Mouse (Mus musculus): Measurements from ENCODE around the gene Vmn1r5. TPM values are rescaled to one million over a fixed set of nuclear protein-coding genes. Genes with fewer than 3 reads are reported as not detected.

The Vmn1r5 gene
- polyA plus RNA-seq, 1 experiment = not detected

DNA sequence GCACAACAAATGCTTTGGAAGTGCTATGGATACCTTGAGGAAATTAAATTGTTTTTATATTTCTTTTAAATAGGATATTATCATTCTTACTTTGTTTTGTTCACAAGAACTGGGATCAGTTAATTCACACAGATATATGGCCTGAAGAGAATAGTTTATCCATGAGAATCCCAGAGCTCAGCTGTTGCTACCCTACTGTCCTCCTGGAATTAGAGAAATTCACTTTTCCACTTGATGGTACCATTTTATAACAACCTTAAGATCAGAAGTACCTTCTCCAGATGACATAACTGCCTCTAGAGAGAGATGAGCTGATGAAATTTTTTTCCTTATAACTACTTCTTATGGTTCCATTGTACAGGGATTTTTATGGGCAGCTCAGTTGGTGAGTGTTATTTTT, 61.9 kb downstream of the Vmn1r5 start, which contains the start of gene Vmn1r8:
Gene Vmn1r8 (plus strand): TSS at position 301 of the 400 bp plus-strand sequence.
- H3K4me3 ChIP-seq (ENCODE audit: insufficient read depth, low read length) = no peak within 1 kb of the TSS
- H3K4me1 ChIP-seq (ENCODE audit: control insufficient read depth, insufficient read depth, low read length) = no peaks in the 10 kb centered on the region
- TF ChIP-seq POLR2A (IDR thresholded peaks at IDR 0.05; ENCODE audit: borderline replicate concordance, low read depth, low read length) = no peak
- no peak for TF ChIP-seq CTCF (IDR thresholded peaks at IDR 0.05; ENCODE audit: low read depth, low read length)
- H3K27ac ChIP-seq (ENCODE audit: insufficient read depth, low read depth, low read length) = no peak within 1 kb of the TSS

DNA sequence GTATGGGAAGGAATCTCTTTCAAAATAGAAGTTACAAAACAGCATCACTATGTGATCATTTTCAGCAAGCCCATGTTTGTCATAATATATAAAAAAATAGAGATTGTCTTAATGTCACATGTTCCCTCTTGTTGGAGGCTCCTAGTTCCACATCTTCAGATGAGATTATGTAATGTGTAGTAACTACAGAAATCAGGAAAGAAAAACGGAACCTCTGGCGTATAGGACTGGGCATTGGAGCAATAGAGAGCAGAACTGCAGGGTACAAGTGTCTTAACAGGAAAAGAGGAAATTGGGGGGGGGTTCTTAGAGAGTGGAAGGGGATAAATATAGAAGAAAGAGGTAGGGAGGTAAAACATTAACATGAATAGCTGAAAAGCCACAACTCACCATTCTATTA, 64.6 kb downstream of the Vmn1r5 start:
- Histone ChIP-seq H3K4me1 (ENCODE audit: control insufficient read depth, insufficient read depth, low read length) (no peaks in the 10 kb centered on the region), H3K4me3 (ENCODE audit: insufficient read depth, low read length) (no peak overlapping the region), H3K27ac (ENCODE audit: insufficient read depth, low read depth, low read length) (no peak overlapping the region)
- TF ChIP-seq POLR2A (IDR thresholded peaks at IDR 0.05; ENCODE audit: borderline replicate concordance, low read depth, low read length) (no peak), CTCF (IDR thresholded peaks at IDR 0.05; ENCODE audit: low read depth, low read length) (no peak)

Other genes with a start within 250 kb of the Vmn1r5 start
- 35.1 and 42.6 TPM in 2 replicates for gene Kbtbd2, start 172.5 kb upstream of the Vmn1r5 start, polyA plus RNA-seq (2012; ENCODE audit: insufficient read depth, insufficient read length, missing spikeins)
- 6.8 and 6.9 TPM in 2 replicates for gene Fkbp9, start 138.2 kb upstream of the Vmn1r5 start, polyA plus RNA-seq (2012; ENCODE audit: insufficient read depth, insufficient read length, missing spikeins)
- gene Nt5c3, start 46.3 kb upstream of the Vmn1r5 start, polyA plus RNA-seq (2012; ENCODE audit: insufficient read depth, insufficient read length, missing spikeins) = 29.9 and 30.8 TPM in 2 replicates
- gene Vmn1r4, start 46.3 kb upstream of the Vmn1r5 start, polyA plus RNA-seq (2012; ENCODE audit: insufficient read depth, insufficient read length, missing spikeins) = not detected in 2 replicates
- gene Vmn1r6, start 27.0 kb downstream of the Vmn1r5 start, polyA plus RNA-seq (2012; ENCODE audit: insufficient read depth, insufficient read length, missing spikeins) = 0.48 TPM in 1 of 2 replicates, not detected in the other
- gene Vmn1r7, start 55.1 kb downstream of the Vmn1r5 start, polyA plus RNA-seq (2012; ENCODE audit: insufficient read depth, insufficient read length, missing spikeins) = not detected in 2 replicates
- not detected in 2 replicates for gene Vmn1r8, start 62.0 kb downstream of the Vmn1r5 start, polyA plus RNA-seq (2012; ENCODE audit: insufficient read depth, insufficient read length, missing spikeins)
- gene Vmn1r9, start 96.5 kb downstream of the Vmn1r5 start, polyA plus RNA-seq (2012; ENCODE audit: insufficient read depth, insufficient read length, missing spikeins) = not detected in 2 replicates
- gene Vmn1r10, start 139.2 kb downstream of the Vmn1r5 start, polyA plus RNA-seq (2012; ENCODE audit: insufficient read depth, insufficient read length, missing spikeins) = not detected in 2 replicates
- gene Vmn1r11, start 163.2 kb downstream of the Vmn1r5 start, polyA plus RNA-seq (2012; ENCODE audit: insufficient read depth, insufficient read length, missing spikeins) = not detected in 2 replicates
- 0.89 TPM in 1 of 2 replicates, not detected in the other for gene Vmn1r12, start 186.6 kb downstream of the Vmn1r5 start, polyA plus RNA-seq (2012; ENCODE audit: insufficient read depth, insufficient read length, missing spikeins)
- not detected in 2 replicates for gene Vmn1r13, start 233.0 kb downstream of the Vmn1r5 start, polyA plus RNA-seq (2012; ENCODE audit: insufficient read depth, insufficient read length, missing spikeins)